Mouse (Mus musculus): ENCODE results near the gene Lrrc34. TPM values are rescaled to one million over a fixed set of nuclear protein-coding genes. Genes with fewer than 3 reads are reported as not detected.

Gene Lrrc34
- polyA plus RNA-seq, 1 experiment from 2014 or later, result 0.66 TPM

DNA sequence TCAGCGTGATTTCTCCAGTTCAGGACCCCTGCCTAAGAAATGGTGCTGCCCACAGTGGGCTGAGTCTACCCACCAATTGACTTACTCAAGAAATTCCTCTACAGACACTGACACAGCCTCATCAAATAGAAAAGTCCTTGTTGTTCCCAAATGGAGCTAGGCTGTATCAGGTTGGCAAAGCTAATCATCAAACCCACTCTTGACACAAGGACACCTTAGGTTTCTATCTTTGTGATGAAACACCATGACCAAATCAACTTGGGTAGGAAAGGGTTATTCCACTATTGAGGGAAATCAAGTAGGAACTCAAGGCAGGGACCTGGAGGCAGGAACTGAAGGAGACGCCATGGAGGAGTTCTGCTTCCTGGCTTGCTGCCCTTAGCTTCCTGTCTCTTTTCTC lies 3.5 kb downstream of the Lrrc34 start, which contains the start of gene Lrriq4:
TSS of gene Lrriq4 (plus strand) at position 301 of the 400 bp plus-strand sequence.
- H3K9me3 ChIP-seq, result no peaks in the 10 kb centered on the region
- ATAC-seq (ENCODE audit: extremely low read depth, insufficient number of reproducible peaks, low FRiP score, low TSS enrichment), result no peak
- no peaks in the 10 kb centered on the region for H3K36me3 ChIP-seq
- WGBS, result 60% methylated on average over 2 of the region's 2 CpGs
- no peak within 1 kb of the TSS for H3K27ac ChIP-seq (replicated peaks)
- no peak within 1 kb of the TSS for H3K4me3 ChIP-seq
- no peak within 1 kb of the TSS for H3K9ac ChIP-seq
- H3K4me2 ChIP-seq, result no peak within 1 kb of the TSS
- H3K27me3 ChIP-seq (replicated peaks), result peaks cover 15% of the 10 kb centered on the region
- H3K4me1 ChIP-seq, result peaks cover 12% of the 10 kb centered on the region

DNA sequence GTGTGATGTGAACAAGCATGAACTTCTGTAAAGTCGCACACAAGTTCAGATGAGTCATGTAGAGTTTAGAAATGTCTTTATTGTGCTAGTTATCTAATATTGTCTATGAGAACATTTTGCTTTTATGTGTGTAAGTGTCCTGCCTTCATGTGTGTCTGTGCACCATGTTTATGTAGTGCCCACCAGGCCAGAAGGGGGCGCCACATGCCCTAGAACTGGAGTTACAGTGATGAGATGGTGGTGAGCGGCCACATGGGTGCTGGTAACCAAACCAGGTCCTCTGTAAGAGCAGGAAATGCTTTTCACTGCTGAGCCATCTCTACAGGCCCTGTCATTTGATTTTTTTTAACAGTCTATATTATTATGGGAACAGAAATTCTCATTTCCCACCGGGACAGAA lies 12.0 kb downstream of the Lrrc34 start:
- no peaks in the 10 kb centered on the region for H3K4me1 ChIP-seq
- H3K9ac ChIP-seq, result no peak overlapping the region
- H3K36me3 ChIP-seq, result no peaks in the 10 kb centered on the region
- no peaks in the 10 kb centered on the region for H3K9me3 ChIP-seq
- no peak for ATAC-seq (ENCODE audit: extremely low read depth, insufficient number of reproducible peaks, low FRiP score, low TSS enrichment)
- no peaks in the 10 kb centered on the region for H3K27me3 ChIP-seq (replicated peaks)
- WGBS, result 76% methylated on average over 4 of the region's 4 CpGs
- no peak overlapping the region for H3K4me3 ChIP-seq
- no peak overlapping the region for H3K27ac ChIP-seq (replicated peaks)
- H3K4me2 ChIP-seq, result no peak overlapping the region

DNA sequence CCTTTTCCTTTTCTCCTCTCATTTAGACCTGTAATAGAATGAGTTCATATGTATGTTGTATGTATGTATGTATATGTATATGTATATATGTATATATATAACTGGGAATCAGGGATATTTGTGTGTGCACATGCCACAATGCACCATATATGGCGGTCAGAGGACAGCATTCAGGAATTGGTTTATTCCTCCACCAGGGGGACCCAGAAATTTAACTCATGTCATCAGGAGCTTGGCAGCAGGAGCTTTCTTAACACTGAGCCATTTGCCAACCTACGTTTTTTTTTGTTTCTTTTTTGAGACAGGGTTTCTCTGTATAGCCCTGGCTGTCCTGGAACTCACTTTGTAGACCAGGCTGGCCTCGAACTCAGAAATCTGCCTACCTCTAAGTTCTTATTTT lies 14.0 kb downstream of the Lrrc34 start:
- Histone ChIP-seq H3K4me1 (no peaks in the 10 kb centered on the region), H3K4me2 (no peak overlapping the region), H3K9ac (no peak overlapping the region), H3K27me3 (replicated peaks) (no peaks in the 10 kb centered on the region), H3K4me3 (no peak overlapping the region), H3K9me3 (no peaks in the 10 kb centered on the region), H3K36me3 (no peaks in the 10 kb centered on the region), H3K27ac (replicated peaks) (no peak overlapping the region)
- no peak for ATAC-seq (ENCODE audit: extremely low read depth, insufficient number of reproducible peaks, low FRiP score, low TSS enrichment)
- 39% methylated on average over 3 of the region's 3 CpGs for WGBS

DNA sequence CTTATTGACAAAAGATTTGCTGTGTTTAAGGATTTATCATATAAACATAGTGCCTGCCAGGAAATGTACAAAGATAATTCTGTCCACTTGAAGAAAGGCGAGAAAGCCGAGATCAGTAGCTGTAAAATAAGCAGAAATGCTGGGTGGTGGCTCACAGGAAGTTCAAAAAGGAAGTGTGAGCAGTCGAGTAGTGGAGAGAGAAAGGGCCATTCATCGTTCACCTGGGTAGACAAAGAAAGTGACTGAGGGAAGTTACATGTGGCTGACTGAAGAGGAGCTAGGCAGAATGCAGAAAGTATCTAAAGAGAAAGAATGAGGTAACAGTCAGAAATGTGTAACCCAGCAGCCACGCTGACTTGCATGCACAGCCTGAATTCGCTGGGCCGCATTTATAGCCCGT lies 27.5 kb downstream of the Lrrc34 start:
- Histone ChIP-seq H3K9ac (no peak overlapping the region), H3K4me2 (no peak overlapping the region), H3K9me3 (no peaks in the 10 kb centered on the region), H3K36me3 (peaks cover 63% of the 10 kb centered on the region), H3K4me1 (no peaks in the 10 kb centered on the region), H3K27ac (replicated peaks) (no peak overlapping the region), H3K27me3 (replicated peaks) (no peaks in the 10 kb centered on the region), H3K4me3 (no peak overlapping the region)
- no peak for ATAC-seq (ENCODE audit: extremely low read depth, insufficient number of reproducible peaks, low FRiP score, low TSS enrichment)
- WGBS, result 77% methylated on average over 8 of the region's 8 CpGs

DNA sequence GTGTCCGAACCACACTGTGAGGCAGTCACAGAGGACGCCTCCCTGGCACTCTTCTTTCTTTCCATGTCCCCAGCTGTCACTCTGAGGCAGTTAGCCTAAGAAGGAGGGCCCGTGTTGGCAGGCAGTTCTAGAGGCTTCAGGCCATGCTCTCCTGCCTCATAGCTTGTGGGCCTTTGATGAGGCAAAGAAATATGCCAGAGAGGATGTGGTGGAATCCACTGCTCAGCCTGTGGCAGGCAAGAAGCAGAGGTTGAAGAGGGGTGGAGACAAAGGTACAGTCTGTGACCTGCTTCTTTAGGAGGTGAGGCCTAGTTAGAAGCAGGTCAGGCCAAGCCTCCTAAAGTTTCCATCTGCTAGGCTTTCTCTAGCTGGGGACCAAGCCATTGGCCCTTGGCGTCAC lies 36.7 kb downstream of the Lrrc34 start:
- no peak overlapping the region for H3K9ac ChIP-seq
- peaks cover 83% of the 10 kb centered on the region for H3K36me3 ChIP-seq
- no peak overlapping the region for H3K4me2 ChIP-seq
- no peaks in the 10 kb centered on the region for H3K9me3 ChIP-seq
- 94% methylated on average over 4 of the region's 4 CpGs for WGBS
- H3K4me3 ChIP-seq, result no peak overlapping the region
- no peak for ATAC-seq (ENCODE audit: extremely low read depth, insufficient number of reproducible peaks, low FRiP score, low TSS enrichment)
- no peaks in the 10 kb centered on the region for H3K27me3 ChIP-seq (replicated peaks)
- no peaks in the 10 kb centered on the region for H3K4me1 ChIP-seq
- no peak overlapping the region for H3K27ac ChIP-seq (replicated peaks)

DNA sequence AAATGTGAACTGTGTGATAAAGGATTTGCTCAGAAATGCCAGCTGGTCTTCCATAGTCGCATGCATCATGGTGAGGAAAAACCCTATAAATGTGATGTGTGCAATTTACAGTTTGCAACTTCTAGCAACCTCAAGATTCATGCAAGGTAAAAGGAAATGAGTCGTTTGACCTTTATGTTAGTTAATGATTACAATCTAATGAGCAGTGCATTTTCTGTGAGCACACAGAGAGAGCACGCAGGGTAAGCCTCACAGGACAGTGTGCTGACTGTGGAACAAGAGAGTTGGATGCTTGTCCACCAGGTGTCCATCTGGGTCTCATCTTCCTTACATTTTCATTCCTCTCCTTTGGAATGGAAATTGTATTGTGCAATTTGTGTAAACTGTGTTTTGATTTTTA lies 38.7 kb downstream of the Lrrc34 start:
- WGBS, result 83% methylated on average over 3 of the region's 3 CpGs
- H3K4me3 ChIP-seq, result no peak overlapping the region
- ATAC-seq (ENCODE audit: extremely low read depth, insufficient number of reproducible peaks, low FRiP score, low TSS enrichment), result no peak

DNA sequence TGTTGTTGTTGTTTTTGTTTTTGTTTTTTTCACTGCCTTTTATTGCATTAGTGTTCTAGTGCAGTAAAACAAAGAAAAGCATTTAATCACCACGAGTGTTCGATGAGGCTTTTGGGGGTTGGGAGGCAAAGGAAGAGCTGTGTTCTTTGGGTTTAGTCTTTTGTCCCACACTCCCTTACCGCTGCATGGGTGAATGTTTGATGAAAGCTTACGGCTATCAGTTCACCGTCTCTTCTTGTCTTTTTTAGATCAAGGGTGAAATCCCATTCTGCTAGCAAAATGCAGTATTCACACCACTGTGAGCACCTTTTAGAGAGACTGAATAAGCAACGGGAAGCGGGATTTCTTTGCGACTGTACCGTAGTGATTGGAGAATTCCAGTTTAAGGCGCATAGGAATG lies 44.4 kb downstream of the Lrrc34 start:
- H3K27me3 ChIP-seq (replicated peaks), result peaks cover 9% of the 10 kb centered on the region
- peaks cover 41% of the 10 kb centered on the region for H3K36me3 ChIP-seq
- ATAC-seq (ENCODE audit: extremely low read depth, insufficient number of reproducible peaks, low FRiP score, low TSS enrichment), result no peak
- peaks cover 18% of the 10 kb centered on the region for H3K4me1 ChIP-seq
- 49% methylated on average over 10 of the region's 10 CpGs for WGBS
- H3K9ac ChIP-seq, result peak overlapping the region; percentile 96
- peak overlapping the region; percentile 80 for H3K4me2 ChIP-seq
- H3K9me3 ChIP-seq, result no peaks in the 10 kb centered on the region
- peak overlapping the region; percentile 94 for H3K4me3 ChIP-seq
- peak overlapping the region; percentile 91 for H3K27ac ChIP-seq (replicated peaks)

More for the DNA sequence above, 38.7 kb downstream of the Lrrc34 start:
- Histone ChIP-seq H3K9ac (no peak overlapping the region), H3K4me1 (no peaks in the 10 kb centered on the region), H3K27ac (replicated peaks) (no peak overlapping the region), H3K4me2 (no peak overlapping the region), H3K9me3 (no peaks in the 10 kb centered on the region), H3K27me3 (replicated peaks) (no peaks in the 10 kb centered on the region), H3K36me3 (peaks cover 83% of the 10 kb centered on the region)

DNA sequence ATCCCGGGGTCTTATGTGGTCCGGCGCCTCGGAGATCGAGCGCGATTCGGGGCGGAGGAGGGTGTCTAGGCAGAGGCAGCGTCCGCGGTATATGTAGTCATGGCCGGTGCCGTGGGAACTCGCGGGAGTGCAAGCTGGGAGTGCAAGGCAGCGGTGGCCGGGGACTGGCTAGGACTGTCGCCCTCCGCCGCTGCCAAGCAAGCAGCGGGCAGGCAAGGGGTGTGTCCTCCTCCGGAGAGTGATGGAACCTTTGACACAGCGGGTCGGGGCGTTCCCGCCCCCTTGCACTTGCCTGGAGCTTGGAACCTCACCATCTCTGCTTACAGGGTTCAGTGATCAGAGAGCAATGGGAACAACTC lies 45.0 kb downstream of the Lrrc34 start:
- peak overlapping the region; percentile 91 for H3K27ac ChIP-seq (replicated peaks)
- H3K9me3 ChIP-seq, result no peaks in the 10 kb centered on the region
- H3K27me3 ChIP-seq (replicated peaks), result peaks cover 15% of the 10 kb centered on the region
- peak overlapping the region; percentile 96 for H3K9ac ChIP-seq
- peak overlapping the region; percentile 94 for H3K4me3 ChIP-seq
- 0% methylated on average over 15 of the region's 27 CpGs for WGBS
- H3K36me3 ChIP-seq, result peaks cover 35% of the 10 kb centered on the region
- peaks cover 18% of the 10 kb centered on the region for H3K4me1 ChIP-seq
- H3K4me2 ChIP-seq, result peak overlapping the region; percentile 80
- peak; percentile 48 for ATAC-seq (ENCODE audit: extremely low read depth, insufficient number of reproducible peaks, low FRiP score, low TSS enrichment)

DNA sequence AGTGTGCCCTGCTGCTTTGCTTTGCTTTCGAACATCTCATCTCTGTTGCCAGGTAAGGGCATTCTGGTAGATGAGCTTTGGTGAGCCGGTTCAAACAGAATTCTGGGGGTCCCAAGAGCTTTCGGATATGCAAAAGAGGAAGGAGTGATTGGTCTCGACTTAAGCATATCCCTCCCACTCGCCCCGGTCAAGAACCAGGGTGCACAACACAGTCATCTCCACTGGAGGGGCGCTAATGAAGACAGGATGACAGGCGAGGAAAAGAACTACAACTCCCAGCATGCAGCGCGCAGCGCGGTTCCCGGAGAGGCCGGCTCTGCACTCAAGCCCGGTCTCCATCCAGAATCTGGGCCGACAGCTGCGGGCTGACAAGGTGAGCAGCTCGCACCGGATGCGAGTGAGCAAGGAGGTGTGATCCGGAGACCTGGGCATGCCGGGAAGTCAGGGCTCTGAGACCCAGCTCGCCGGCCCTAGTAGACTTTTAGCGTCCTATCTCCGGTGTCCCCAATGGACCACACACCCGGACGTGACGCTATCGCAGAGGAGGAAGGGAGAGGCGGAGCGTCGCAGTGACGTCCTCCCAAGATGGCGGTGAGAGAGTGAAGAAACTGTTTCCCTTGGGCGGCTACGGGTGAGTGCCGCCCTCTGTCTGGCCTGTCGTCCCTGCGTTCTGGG lies 45.5 kb downstream of the Lrrc34 start, which contains the start of gene Mynn:
TSS of gene Mynn (plus strand) at position 1 of the 675 bp plus-strand sequence.
- Histone ChIP-seq H3K27ac (replicated peaks) (peak within 1 kb of the TSS; percentile 91), H3K36me3 (peaks cover 30% of the 10 kb centered on the region), H3K4me3 (peak within 1 kb of the TSS; percentile 94), H3K27me3 (replicated peaks) (peaks cover 18% of the 10 kb centered on the region), H3K4me1 (peaks cover 18% of the 10 kb centered on the region), H3K9ac (peak within 1 kb of the TSS; percentile 96), H3K9me3 (no peaks in the 10 kb centered on the region), H3K4me2 (peak within 1 kb of the TSS; percentile 80)
- WGBS, result under 1% methylated on average over 40 of the region's 40 CpGs
- ATAC-seq (ENCODE audit: extremely low read depth, insufficient number of reproducible peaks, low FRiP score, low TSS enrichment), result peak; percentile 86

DNA sequence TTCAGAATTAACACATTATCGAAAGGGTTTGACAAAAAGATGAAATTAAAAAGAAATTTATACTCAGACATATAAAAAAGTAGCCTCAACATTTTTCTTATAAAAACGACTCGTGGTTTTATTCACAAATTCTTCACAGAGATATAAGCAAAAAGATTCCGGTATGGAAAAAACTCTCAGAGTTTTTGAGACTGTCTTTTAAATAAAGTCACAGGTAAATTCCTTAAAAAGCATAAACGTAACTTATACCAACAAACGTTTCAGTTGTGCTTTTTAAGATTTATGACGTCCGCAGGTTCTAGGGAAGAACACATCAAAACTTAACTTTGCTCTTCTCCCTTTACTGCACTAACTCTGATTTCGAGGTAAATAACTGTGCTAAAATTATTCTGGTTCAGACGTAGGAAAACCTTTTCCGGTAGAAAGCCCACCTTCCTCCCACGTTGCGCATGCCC lies 46.0 kb downstream of the Lrrc34 start:
- H3K27ac ChIP-seq (replicated peaks), result peak overlapping the region; percentile 91
- H3K4me2 ChIP-seq, result peak overlapping the region; percentile 80
- 1% methylated on average over 13 of the region's 13 CpGs for WGBS
- H3K36me3 ChIP-seq, result peaks cover 27% of the 10 kb centered on the region
- no peaks in the 10 kb centered on the region for H3K9me3 ChIP-seq
- ATAC-seq (ENCODE audit: extremely low read depth, insufficient number of reproducible peaks, low FRiP score, low TSS enrichment), result peak; percentile 24; the same call in 1 of the 2 replicates
- peak overlapping the region; percentile 96 for H3K9ac ChIP-seq
- peak overlapping the region; percentile 94 for H3K4me3 ChIP-seq
- H3K27me3 ChIP-seq (replicated peaks), result peaks cover 19% of the 10 kb centered on the region
- peaks cover 18% of the 10 kb centered on the region for H3K4me1 ChIP-seq

DNA sequence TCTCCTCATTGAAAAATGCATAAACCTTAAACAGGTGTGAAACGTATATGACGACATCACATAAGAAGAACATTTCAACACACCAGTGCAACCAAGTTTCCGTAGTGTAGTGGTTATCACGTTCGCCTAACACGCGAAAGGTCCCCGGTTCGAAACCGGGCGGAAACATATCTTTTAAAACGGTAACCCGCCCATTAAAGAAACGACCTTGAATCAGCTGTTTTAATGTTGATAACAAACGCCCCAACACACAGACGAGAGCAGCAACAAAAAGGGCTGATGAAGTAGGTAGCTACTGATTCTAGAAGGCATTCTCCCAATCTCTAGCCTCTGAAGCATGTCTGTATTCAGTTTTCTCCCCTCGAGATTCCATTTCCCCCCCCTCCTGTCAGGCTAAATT lies 46.5 kb downstream of the Lrrc34 start:
- peak overlapping the region; percentile 77 for H3K9ac ChIP-seq

DNA sequence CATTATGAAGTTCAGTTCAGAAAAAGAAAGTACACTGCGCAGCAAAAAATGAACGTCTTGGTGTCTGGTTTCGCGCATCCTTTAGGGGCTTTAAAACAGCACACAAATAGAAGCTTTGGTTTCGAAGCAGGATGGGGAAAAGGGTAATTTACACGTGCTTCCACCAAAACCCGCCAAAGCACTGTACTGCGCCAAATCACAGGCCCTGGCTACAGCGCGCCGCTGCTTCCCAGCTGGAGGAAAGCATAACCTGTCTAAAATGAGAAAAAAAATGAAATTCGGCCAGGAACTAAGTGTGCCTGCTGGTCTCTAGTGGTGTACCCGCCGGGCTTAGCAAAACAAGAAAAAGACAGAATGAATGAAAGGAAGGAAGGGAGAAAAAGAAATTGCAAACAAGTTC lies 47.0 kb downstream of the Lrrc34 start:
- Histone ChIP-seq H3K9ac (peak overlapping the region; percentile 77), H3K27me3 (replicated peaks) (peaks cover 20% of the 10 kb centered on the region), H3K36me3 (peaks cover 18% of the 10 kb centered on the region), H3K4me3 (peak overlapping the region; percentile 94), H3K9me3 (no peaks in the 10 kb centered on the region), H3K4me2 (peak overlapping the region; percentile 80), H3K4me1 (peaks cover 21% of the 10 kb centered on the region), H3K27ac (replicated peaks) (peak overlapping the region; percentile 66)
- ATAC-seq (ENCODE audit: extremely low read depth, insufficient number of reproducible peaks, low FRiP score, low TSS enrichment), result no peak
- under 1% methylated on average over 14 of the region's 14 CpGs for WGBS

More for the DNA sequence above, 46.5 kb downstream of the Lrrc34 start:
- no peaks in the 10 kb centered on the region for H3K9me3 ChIP-seq
- peak overlapping the region; percentile 94 for H3K4me3 ChIP-seq
- peaks cover 18% of the 10 kb centered on the region for H3K4me1 ChIP-seq
- under 1% methylated on average over 17 of the region's 17 CpGs for WGBS
- peak overlapping the region; percentile 80 for H3K4me2 ChIP-seq
- peaks cover 23% of the 10 kb centered on the region for H3K36me3 ChIP-seq
- ATAC-seq (ENCODE audit: extremely low read depth, insufficient number of reproducible peaks, low FRiP score, low TSS enrichment), result no peak
- H3K27ac ChIP-seq (replicated peaks), result peak overlapping the region; percentile 91
- H3K27me3 ChIP-seq (replicated peaks), result peaks cover 20% of the 10 kb centered on the region
